Mouse (Mus musculus): Measurements from ENCODE around the gene Fbxo31. TPM values are rescaled to one million over a fixed set of nuclear protein-coding genes. Genes with fewer than 3 reads are reported as not detected.

The Fbxo31 gene
- polyA plus RNA-seq, 1 experiment = 16.2 TPM

DNA sequence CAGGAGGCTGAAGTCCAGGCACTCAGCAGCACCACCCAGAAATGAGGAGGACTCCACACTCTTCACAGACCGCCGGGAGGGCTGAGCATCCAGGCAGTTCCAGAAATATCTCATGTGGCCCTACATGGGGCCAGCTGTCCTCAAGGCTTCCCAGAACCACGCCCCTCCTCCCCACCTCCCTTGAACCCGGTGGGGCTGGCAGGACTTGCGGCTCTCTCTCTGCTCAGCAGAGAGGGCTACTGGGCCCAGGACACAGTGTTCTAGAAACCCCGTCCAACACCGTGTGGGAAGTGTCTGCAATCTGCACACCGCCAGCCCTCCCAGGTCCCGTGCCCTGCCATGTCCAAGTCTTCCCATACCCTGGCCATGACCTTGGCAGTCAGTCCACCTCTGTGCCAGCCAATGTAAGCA is 15.7 kb downstream of the Fbxo31 start:
- H3K4me3 ChIP-seq (ENCODE audit: insufficient read depth, low read depth, low read length) = no peak overlapping the region
- DNase-seq = peak; percentile 30
- H3K27me3 ChIP-seq (replicated peaks; ENCODE audit: control insufficient read depth, insufficient read depth, low read length) = no peaks in the 10 kb centered on the region
- no peak overlapping the region for H3K27ac ChIP-seq (ENCODE audit: insufficient read depth, low read depth, low read length)
- TF ChIP-seq POLR2A (IDR thresholded peaks at IDR 0.05; ENCODE audit: low read depth, low read length) (no peak), CTCF (conservative IDR thresholded peaks at IDR 0.05; ENCODE audit: insufficient read depth, insufficient read length, low read depth, low read length) (no peak)
- no peaks in the 10 kb centered on the region for H3K4me1 ChIP-seq (ENCODE audit: control insufficient read depth, insufficient read depth, low read length)
- 54% methylated on average over 9 of the region's 9 CpGs for WGBS
- no peaks in the 10 kb centered on the region for H3K36me3 ChIP-seq (ENCODE audit: control insufficient read depth, insufficient read depth, low read length)

DNA sequence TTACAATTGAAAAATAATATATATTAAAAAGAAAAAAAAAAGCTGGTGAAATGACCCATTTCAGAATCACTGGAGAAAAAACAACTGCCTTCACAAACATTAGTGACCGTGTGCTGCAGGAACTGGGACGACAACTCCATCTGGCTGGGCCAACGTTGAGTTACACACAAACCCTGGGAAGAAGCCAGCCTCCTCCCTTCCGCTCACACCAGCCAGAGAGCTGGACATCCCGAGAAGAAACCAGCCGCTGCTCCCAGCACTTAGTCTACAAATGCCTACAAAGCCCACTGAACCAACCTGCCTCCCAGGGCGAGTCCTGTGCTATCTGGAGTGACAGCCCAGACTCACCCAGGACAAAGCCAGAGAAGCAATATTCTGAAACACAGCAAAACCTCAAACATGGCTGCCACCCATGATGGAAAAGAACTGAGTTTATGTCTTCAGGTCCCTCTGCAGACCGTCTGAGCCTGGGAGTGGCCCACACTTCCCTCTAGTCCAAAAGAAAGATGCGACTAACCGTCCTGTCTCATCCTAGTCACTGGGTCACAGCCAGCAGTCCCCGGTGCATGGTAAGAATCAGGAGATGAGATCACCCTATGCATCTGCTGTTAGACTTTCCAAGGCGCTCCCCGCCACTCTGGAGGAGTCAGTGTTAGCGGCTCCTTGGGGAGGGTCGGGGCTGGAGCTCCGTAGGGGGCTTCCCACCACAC is 16.8 kb downstream of the Fbxo31 start:
- Histone ChIP-seq H3K27me3 (replicated peaks; ENCODE audit: control insufficient read depth, insufficient read depth, low read length) (no peaks in the 10 kb centered on the region), H3K36me3 (ENCODE audit: control insufficient read depth, insufficient read depth, low read length) (no peaks in the 10 kb centered on the region), H3K27ac (ENCODE audit: insufficient read depth, low read depth, low read length) (no peak overlapping the region), H3K4me3 (ENCODE audit: insufficient read depth, low read depth, low read length) (no peak overlapping the region), H3K4me1 (ENCODE audit: control insufficient read depth, insufficient read depth, low read length) (no peaks in the 10 kb centered on the region)
- 77% methylated on average over 16 of the region's 16 CpGs for WGBS
- DNase-seq = no peak
- no peak for TF ChIP-seq POLR2A (IDR thresholded peaks at IDR 0.05; ENCODE audit: low read depth, low read length)
- TF ChIP-seq CTCF (conservative IDR thresholded peaks at IDR 0.05; ENCODE audit: insufficient read depth, insufficient read length, low read depth, low read length) = no peak; the same call in 1 of the 2 replicates

DNA sequence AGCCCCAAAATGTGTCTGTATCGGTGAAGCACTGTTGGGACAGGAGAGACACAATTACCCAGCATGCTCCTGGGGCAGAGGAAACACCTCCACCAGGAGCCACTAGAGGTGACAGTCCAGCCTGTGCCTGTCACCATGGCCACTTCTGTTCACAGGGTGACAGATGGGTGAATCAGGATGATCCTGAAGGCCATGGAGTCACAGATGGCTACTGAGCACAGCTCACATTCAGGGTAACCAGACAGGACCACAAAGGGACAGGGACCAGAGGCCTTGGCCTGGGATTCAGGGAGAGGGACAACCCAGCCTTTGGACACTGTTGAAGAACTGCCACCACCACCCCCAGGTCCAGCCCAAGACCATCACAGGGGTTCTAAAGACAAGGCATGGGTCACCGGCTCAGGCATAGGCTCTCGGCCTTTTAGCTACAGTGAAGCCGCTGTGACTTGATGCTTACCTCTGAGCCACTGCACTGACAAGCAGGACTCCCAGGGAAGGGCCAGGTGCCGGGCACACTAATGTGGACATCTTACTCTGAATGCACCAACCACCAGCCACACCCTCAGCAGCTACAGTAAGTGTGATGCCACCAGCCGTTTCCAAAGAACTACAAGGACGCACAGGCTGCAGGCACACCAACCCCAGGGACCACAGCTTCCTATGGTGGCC is 18.0 kb downstream of the Fbxo31 start:
- H3K27ac ChIP-seq (ENCODE audit: insufficient read depth, low read depth, low read length) = no peak overlapping the region
- no peaks in the 10 kb centered on the region for H3K27me3 ChIP-seq (replicated peaks; ENCODE audit: control insufficient read depth, insufficient read depth, low read length)
- no peak for TF ChIP-seq POLR2A (IDR thresholded peaks at IDR 0.05; ENCODE audit: low read depth, low read length)
- TF ChIP-seq CTCF (conservative IDR thresholded peaks at IDR 0.05; ENCODE audit: insufficient read depth, insufficient read length, low read depth, low read length) = no peak
- no peaks in the 10 kb centered on the region for H3K4me1 ChIP-seq (ENCODE audit: control insufficient read depth, insufficient read depth, low read length)
- H3K36me3 ChIP-seq (ENCODE audit: control insufficient read depth, insufficient read depth, low read length) = no peaks in the 10 kb centered on the region
- WGBS = 95% methylated on average over 7 of the region's 7 CpGs
- H3K4me3 ChIP-seq (ENCODE audit: insufficient read depth, low read depth, low read length) = no peak overlapping the region
- no peak for DNase-seq

DNA sequence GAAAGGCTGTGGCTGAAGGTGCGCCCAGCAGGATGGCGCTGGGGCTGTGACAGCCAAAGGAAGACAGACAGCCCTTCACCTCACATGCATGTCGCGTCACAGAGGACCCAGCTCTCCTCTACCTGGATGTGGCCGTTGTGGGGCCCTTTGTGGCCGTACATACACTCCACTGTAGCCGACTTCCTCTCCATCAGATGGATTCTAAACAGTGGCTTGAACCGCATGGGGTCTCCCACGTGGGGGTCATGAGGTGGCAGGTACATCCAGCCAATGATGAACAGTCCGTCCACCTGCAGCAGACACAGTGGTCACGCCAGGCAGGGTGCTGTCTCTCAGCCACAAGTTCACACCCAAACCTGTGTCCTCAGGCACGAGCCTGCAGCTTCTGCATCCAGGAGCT is 18.8 kb downstream of the Fbxo31 start:
- no peak overlapping the region for H3K27ac ChIP-seq (ENCODE audit: insufficient read depth, low read depth, low read length)
- WGBS = 94% methylated on average over 12 of the region's 12 CpGs
- H3K27me3 ChIP-seq (replicated peaks; ENCODE audit: control insufficient read depth, insufficient read depth, low read length) = no peaks in the 10 kb centered on the region
- TF ChIP-seq POLR2A (IDR thresholded peaks at IDR 0.05; ENCODE audit: low read depth, low read length) (no peak), CTCF (conservative IDR thresholded peaks at IDR 0.05; ENCODE audit: insufficient read depth, insufficient read length, low read depth, low read length) (no peak)
- no peaks in the 10 kb centered on the region for H3K4me1 ChIP-seq (ENCODE audit: control insufficient read depth, insufficient read depth, low read length)
- DNase-seq = no peak
- H3K4me3 ChIP-seq (ENCODE audit: insufficient read depth, low read depth, low read length) = no peak overlapping the region
- no peaks in the 10 kb centered on the region for H3K36me3 ChIP-seq (ENCODE audit: control insufficient read depth, insufficient read depth, low read length)

DNA sequence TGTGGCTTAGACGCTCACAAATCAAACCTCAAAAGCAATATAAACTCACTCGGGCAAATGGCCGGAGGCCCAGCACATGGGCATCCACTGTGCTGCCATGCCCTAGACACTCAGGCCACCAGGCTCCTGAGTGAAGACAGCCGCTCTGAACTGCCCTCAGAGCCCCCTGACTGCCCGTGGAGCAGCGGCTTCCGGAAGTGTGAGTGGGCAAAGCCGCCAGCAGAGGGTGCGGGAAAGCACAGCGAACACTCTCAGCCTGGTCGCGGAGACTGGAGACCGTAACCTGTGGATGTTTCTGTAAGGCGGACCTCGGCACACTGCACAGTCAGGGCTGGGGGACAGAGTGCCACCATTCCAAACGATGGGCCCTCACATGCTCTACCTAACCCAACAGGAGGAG is 20.1 kb downstream of the Fbxo31 start:
- WGBS = 87% methylated on average over 16 of the region's 16 CpGs
- no peak for TF ChIP-seq POLR2A (IDR thresholded peaks at IDR 0.05; ENCODE audit: low read depth, low read length)
- no peak for TF ChIP-seq CTCF (conservative IDR thresholded peaks at IDR 0.05; ENCODE audit: insufficient read depth, insufficient read length, low read depth, low read length)
- H3K4me3 ChIP-seq (ENCODE audit: insufficient read depth, low read depth, low read length) = no peak overlapping the region
- DNase-seq = no peak
- H3K36me3 ChIP-seq (ENCODE audit: control insufficient read depth, insufficient read depth, low read length) = no peaks in the 10 kb centered on the region
- H3K27ac ChIP-seq (ENCODE audit: insufficient read depth, low read depth, low read length) = no peak overlapping the region
- no peaks in the 10 kb centered on the region for H3K4me1 ChIP-seq (ENCODE audit: control insufficient read depth, insufficient read depth, low read length)
- H3K27me3 ChIP-seq (replicated peaks; ENCODE audit: control insufficient read depth, insufficient read depth, low read length) = no peaks in the 10 kb centered on the region

DNA sequence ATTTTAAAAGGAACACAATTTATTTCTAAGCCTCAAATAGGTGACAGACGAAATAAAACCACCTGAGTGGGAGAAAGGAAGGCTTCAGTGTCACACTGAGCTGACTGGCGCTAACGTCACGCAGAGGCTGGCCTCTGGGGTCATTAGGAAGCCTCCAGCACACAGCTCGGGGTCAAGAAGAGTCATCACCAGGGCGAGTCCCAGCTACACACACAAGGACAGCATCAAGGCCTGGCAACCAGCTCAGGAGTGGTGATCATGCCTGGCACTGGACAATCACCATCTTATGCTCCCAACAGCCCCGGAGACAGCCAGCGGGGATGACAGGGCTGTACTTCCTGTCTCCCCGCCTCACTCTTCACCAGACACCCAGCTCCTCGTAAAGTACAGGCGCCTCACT is 20.9 kb downstream of the Fbxo31 start:
- TF ChIP-seq CTCF (conservative IDR thresholded peaks at IDR 0.05; ENCODE audit: insufficient read depth, insufficient read length, low read depth, low read length) (no peak), POLR2A (IDR thresholded peaks at IDR 0.05; ENCODE audit: low read depth, low read length) (no peak)
- Histone ChIP-seq H3K36me3 (ENCODE audit: control insufficient read depth, insufficient read depth, low read length) (no peaks in the 10 kb centered on the region), H3K27me3 (replicated peaks; ENCODE audit: control insufficient read depth, insufficient read depth, low read length) (no peaks in the 10 kb centered on the region), H3K4me3 (ENCODE audit: insufficient read depth, low read depth, low read length) (no peak overlapping the region), H3K27ac (ENCODE audit: insufficient read depth, low read depth, low read length) (no peak overlapping the region), H3K4me1 (ENCODE audit: control insufficient read depth, insufficient read depth, low read length) (no peaks in the 10 kb centered on the region)
- DNase-seq = no peak
- 89% methylated on average over 11 of the region's 11 CpGs for WGBS

DNA sequence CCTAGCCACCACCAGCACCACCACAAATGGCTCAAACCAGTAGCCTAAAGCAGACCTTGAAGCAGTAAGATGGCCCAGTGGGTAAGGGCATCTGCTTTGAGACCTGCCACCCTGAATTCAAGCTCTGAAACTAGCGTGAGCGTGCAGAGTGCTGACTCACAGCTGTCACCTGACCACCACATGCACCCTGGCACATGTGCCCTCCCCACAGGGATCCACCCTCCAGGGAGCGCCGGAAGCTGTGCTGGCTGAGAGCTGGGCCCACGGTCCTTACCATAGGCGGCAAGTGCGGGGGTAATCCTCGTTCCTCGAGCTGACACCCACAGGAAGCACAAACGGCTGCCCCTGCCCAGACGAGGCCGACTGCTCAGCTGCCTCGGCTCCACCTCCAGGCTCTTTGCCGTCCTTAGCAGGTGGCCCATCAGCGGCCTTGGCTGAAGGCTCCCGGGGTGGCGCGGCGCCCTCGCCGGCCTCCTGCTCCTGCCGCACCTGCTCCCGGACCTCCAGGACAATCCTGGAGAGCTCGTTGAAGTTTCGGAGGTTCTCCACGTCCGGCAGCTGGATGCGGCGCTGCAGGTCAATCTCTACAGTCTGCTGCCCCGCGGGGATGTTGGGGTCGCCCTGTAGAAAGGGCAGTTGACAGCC is 24.7 kb downstream of the Fbxo31 start:
- Histone ChIP-seq H3K36me3 (ENCODE audit: control insufficient read depth, insufficient read depth, low read length) (no peaks in the 10 kb centered on the region), H3K4me3 (ENCODE audit: insufficient read depth, low read depth, low read length) (no peak overlapping the region), H3K27me3 (replicated peaks; ENCODE audit: control insufficient read depth, insufficient read depth, low read length) (no peaks in the 10 kb centered on the region), H3K4me1 (ENCODE audit: control insufficient read depth, insufficient read depth, low read length) (no peaks in the 10 kb centered on the region), H3K27ac (ENCODE audit: insufficient read depth, low read depth, low read length) (no peak overlapping the region)
- 93% methylated on average over 32 of the region's 32 CpGs for WGBS
- TF ChIP-seq CTCF (conservative IDR thresholded peaks at IDR 0.05; ENCODE audit: insufficient read depth, insufficient read length, low read depth, low read length) (no peak), POLR2A (IDR thresholded peaks at IDR 0.05; ENCODE audit: low read depth, low read length) (no peak)
- DNase-seq = no peak
